Mouse (Mus musculus): ENCODE data around the gene Olfr283. TPM values are rescaled to one million over a fixed set of nuclear protein-coding genes. Genes with fewer than 3 reads are reported as not detected.

The Olfr283 gene
- not detected in 2 replicates for polyA plus RNA-seq (2015; fragmentation: Nextera tagmentation; extraction: Ambion mirVana)

GRCm38 (mm10) chr15:98380846-98381245 lies at the start of gene Olfr283:
Gene Olfr283 (minus strand): TSS chr15:98380946.

GRCm38 (mm10) chr15:98340887-98341286 lies 39.9 kb downstream of the Olfr283 start, which contains the start of gene Olfr284:
Gene Olfr284 (minus strand): TSS chr15:98340987.

Other genes with a start within 250 kb of the Olfr283 start
- gene Asb8, start 215.3 kb downstream of the Olfr283 start, polyA plus RNA-seq (2015; fragmentation: Nextera tagmentation; extraction: Ambion mirVana) = 24.4 and 38.5 TPM in 2 replicates
- 2.5 and 6.1 TPM in 2 replicates for gene Ccdc184, start 213.8 kb downstream of the Olfr283 start, polyA plus RNA-seq (2015; fragmentation: Nextera tagmentation; extraction: Ambion mirVana)
- not detected in 2 replicates for gene Olfr288, start 185.4 kb downstream of the Olfr283 start, polyA plus RNA-seq (2015; fragmentation: Nextera tagmentation; extraction: Ambion mirVana)
- gene Gm44579, start 160.0 kb downstream of the Olfr283 start, polyA plus RNA-seq (2015; fragmentation: Nextera tagmentation; extraction: Ambion mirVana) = not detected in 2 replicates
- not detected in 2 replicates for gene Olfr287, start 159.9 kb downstream of the Olfr283 start, polyA plus RNA-seq (2015; fragmentation: Nextera tagmentation; extraction: Ambion mirVana)
- not detected in 2 replicates for gene Olfr286, start 146.5 kb downstream of the Olfr283 start, polyA plus RNA-seq (2015; fragmentation: Nextera tagmentation; extraction: Ambion mirVana)
- gene H1fnt, start 123.7 kb downstream of the Olfr283 start, polyA plus RNA-seq (2015; fragmentation: Nextera tagmentation; extraction: Ambion mirVana) = not detected in 2 replicates
- gene Zfp641, start 84.8 kb downstream of the Olfr283 start, polyA plus RNA-seq (2015; fragmentation: Nextera tagmentation; extraction: Ambion mirVana) = 1.4 and 2.1 TPM in 2 replicates
- gene Olfr285, start 63.6 kb downstream of the Olfr283 start, polyA plus RNA-seq (2015; fragmentation: Nextera tagmentation; extraction: Ambion mirVana) = not detected in 2 replicates
- gene Olfr284, start 40.0 kb downstream of the Olfr283 start, polyA plus RNA-seq (2015; fragmentation: Nextera tagmentation; extraction: Ambion mirVana) = not detected in 2 replicates
- not detected in 2 replicates for gene Olfr282, start 50.3 kb upstream of the Olfr283 start, polyA plus RNA-seq (2015; fragmentation: Nextera tagmentation; extraction: Ambion mirVana)
- gene Olfr281, start 71.6 kb upstream of the Olfr283 start, polyA plus RNA-seq (2015; fragmentation: Nextera tagmentation; extraction: Ambion mirVana) = not detected in 2 replicates
- not detected in 2 replicates for gene OR5BS1P, start 89.0 kb upstream of the Olfr283 start, polyA plus RNA-seq (2015; fragmentation: Nextera tagmentation; extraction: Ambion mirVana)
- not detected in 2 replicates for gene Lalba, start 101.8 kb upstream of the Olfr283 start, polyA plus RNA-seq (2015; fragmentation: Nextera tagmentation; extraction: Ambion mirVana)
- not detected in 2 replicates for gene Olfr279, start 111.5 kb upstream of the Olfr283 start, polyA plus RNA-seq (2015; fragmentation: Nextera tagmentation; extraction: Ambion mirVana)
- 69.3 and 93.3 TPM in 2 replicates for gene Kansl2, start 153.3 kb upstream of the Olfr283 start, polyA plus RNA-seq (2015; fragmentation: Nextera tagmentation; extraction: Ambion mirVana)
- gene Ccnt1, start 190.0 kb upstream of the Olfr283 start, polyA plus RNA-seq (2015; fragmentation: Nextera tagmentation; extraction: Ambion mirVana) = 30.2 and 40.7 TPM in 2 replicates
- not detected in 2 replicates for gene 4930415O20Rik, start 190.1 kb upstream of the Olfr283 start, polyA plus RNA-seq (2015; fragmentation: Nextera tagmentation; extraction: Ambion mirVana)
- 7.4 and 10.2 TPM in 2 replicates for gene Adcy6, start 229.1 kb upstream of the Olfr283 start, polyA plus RNA-seq (2015; fragmentation: Nextera tagmentation; extraction: Ambion mirVana)
- gene Cacnb3, start 249.9 kb upstream of the Olfr283 start, polyA plus RNA-seq (2015; fragmentation: Nextera tagmentation; extraction: Ambion mirVana) = 21.8 and 40.6 TPM in 2 replicates

Measured in adrenal gland, postnatal 0 days (tissue).